ENCODE assay signal across 8 mouse cellular contexts in genomic region chr13:3896913-3897312, GRCm38 (mm10). TPM values are rescaled to one million over a fixed set of nuclear protein-coding genes. Genes with fewer than 3 reads are reported as not detected.
DNase-seq lines count a peak whose midpoint lies in the region.

No protein-coding gene starts in this region.

- DNase-seq in urinary bladder, postnatal 25 days (ENCODE audit: low spot score) = peak; percentile 58
- no peak for DNase-seq in urinary bladder, postnatal 10 days (ENCODE audit: low spot score)
- peak; percentile 44 for DNase-seq in adrenal gland, postnatal 25 days
- DNase-seq in embryo, embryonic 9.5 days (ENCODE audit: extremely low spot score) = peak; percentile 72
- DNase-seq in hindlimb bud, embryonic 11.5 days (ENCODE audit: extremely low spot score, low read depth, low spot score) = peak; percentile 75
- peak; percentile 56 for DNase-seq in left cerebral cortex, postnatal 4 days
- peak; percentile 74 for DNase-seq in right cerebral cortex, adult 18-20 months
- DNase-seq in yolk sac, embryonic 10.5 days (ENCODE audit: low spot score) = peak; percentile 67

- intact Hi-C loops in left cerebral cortex, postnatal 4 days (cut with DNase I) = no loop called here

RNA-seq across cellular contexts. Expression of gene Net1, which starts 21.1 kb away (rescaled TPM):
- 94.7 and 107 TPM in 2 replicates for total RNA-seq in adrenal gland, postnatal 25 days (2021)
- 10 to 100 TPM; 21.1 to 21.4 TPM for total RNA-seq in left cerebral cortex, postnatal 4 days (2021)

RNA-seq across cellular contexts. Expression of gene Tubal3, which starts 21.2 kb away (rescaled TPM):
- total RNA-seq in adrenal gland, postnatal 25 days (2021) = not detected in 2 replicates
- not detected for total RNA-seq in left cerebral cortex, postnatal 4 days (2021)

RNA-seq across cellular contexts. Expression of gene Calm5, which starts 42.9 kb away (rescaled TPM):
- total RNA-seq in adrenal gland, postnatal 25 days (2021) = not detected in 2 replicates
- not detected for total RNA-seq in left cerebral cortex, postnatal 4 days (2021)

RNA-seq across cellular contexts. Expression of gene Ucn3, which starts 48.2 kb away (rescaled TPM):
- not detected in 2 replicates for total RNA-seq in adrenal gland, postnatal 25 days (2021)
- total RNA-seq in left cerebral cortex, postnatal 4 days (2021) = under 1 TPM in 1 of 2 experiments, not detected in 1; 0.24 TPM

RNA-seq across cellular contexts. Expression of gene Calm4, which starts 59.4 kb away (rescaled TPM):
- total RNA-seq in adrenal gland, postnatal 25 days (2021) = not detected in 2 replicates
- not detected for total RNA-seq in left cerebral cortex, postnatal 4 days (2021)
